Mouse (Mus musculus) testis, adult 2 months (tissue): ENCODE data around the gene Gm10382.

Source experiments
- CTCF ChIP-seq: fragments of 200-500 bp; IDR thresholded peaks from 2 replicates; pipeline ENCODE4 v1.5.1; 2012; ENCODE audit warnings: low read depth, mild to moderate bottlenecking, inconsistent platforms, low read length, moderate library complexity; ENCODE audit not compliant: control insufficient read depth, insufficient read depth, insufficient replicate concordance
- POLR2A ChIP-seq: fragments of 200-500 bp; IDR thresholded peaks from 2 replicates; pipeline ENCODE4 v1.6.1; 2012; ENCODE audit warnings: low read depth, mild to moderate bottlenecking, inconsistent platforms, low read length, moderate library complexity; ENCODE audit not compliant: control insufficient read depth

GRCm38 (mm10) chr5:125351939-125352338, 37.2 kb upstream of the Gm10382 start:
- no peak for TF ChIP-seq POLR2A
- TF ChIP-seq CTCF = no peak
